Mouse (Mus musculus) CD4-positive helper T cell, adult 2 months (primary cell): Measurements from ENCODE around the gene Aplp2.
A peak's percentile ranks its signal among the peaks of the same experiment; 100 is the strongest.
"Not testable (repeated sequence)": the region's sequence is repeated elsewhere in the genome, so short reads cannot be mapped to it uniquely, and the experiment has no call there.

Experiments used
- DNase-seq: peaks from one replicate; pipeline ENCODE4 v3.0.0-alpha.2; 2012; ENCODE audit warnings: low read depth, missing footprints, low spot score

Aplp2 gene

DNA sequence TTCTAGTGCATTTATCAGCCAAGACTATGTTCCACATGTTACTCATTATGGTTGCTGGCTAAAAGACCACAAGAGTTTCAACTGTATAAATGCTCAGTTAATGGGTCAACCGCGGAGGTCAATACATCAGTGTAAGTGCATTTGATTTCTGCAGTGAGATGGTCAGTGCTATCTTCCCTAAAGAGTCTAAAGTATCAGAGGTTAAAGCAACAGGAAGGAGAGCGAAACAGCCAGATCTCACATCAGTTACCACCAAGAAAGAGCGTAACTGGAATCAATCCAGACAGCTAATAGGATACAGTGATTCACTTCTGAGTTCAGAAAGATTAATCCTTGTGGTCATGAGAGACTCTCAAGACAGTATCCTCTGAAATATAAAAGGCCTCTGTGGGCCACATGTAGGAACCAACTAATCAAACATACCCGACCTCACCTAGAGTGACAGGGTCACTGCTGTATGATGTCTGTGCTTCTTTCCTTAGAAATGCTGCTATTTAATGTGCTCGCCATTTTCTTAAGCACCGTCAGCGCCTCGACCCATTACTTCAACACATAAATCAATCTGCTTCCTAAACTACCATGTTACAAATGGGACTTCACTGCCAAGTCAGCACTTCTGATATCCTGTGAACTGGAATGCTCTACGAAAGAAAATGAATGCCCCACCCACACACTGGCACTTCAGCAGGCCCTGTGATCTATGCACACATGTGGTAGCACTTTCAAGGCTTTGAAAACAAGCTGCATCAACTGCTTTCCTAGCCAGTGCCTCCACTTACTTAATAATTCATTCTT, 30.1 kb downstream of the Aplp2 start:
- DNase-seq, result no peak

GRCm38 (mm10) chr9:31177692-31178091, 33.9 kb downstream of the Aplp2 start:
- DNase-seq, result no peak

DNA sequence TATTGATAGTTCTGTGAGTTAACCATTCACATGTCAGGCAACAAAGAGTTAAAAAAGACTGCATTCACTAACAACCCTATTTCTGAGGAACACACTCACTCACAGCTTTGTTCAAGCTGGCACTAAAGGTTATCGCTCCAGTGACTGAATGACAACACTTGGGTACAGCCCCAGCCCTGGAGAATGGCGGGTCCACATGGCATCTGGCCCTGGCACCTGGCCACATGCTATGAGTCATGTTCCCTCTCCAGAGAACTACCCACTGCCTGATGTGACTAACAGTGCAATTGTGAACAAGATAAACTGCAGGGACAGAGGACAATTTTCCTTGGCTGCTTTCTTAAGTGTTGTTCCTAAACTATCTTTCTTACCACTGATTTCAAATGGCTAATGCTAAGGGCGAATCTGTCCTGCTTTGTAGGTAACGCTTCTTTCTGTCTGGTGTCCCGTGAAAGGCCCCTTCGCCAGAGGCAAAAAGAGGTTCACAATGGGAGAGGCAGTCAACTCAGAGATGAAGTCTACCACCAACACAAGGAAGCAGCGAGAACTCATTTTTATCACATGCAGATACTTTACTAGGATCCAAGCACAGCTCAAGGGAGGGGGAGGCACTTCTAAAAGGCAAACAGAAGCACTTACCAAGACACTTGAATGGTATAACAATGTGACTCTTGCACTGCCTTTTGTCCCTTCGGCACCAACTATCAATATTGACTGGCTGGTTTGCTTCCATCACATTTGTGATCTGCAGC, 35.1 kb downstream of the Aplp2 start:
- DNase-seq, result no peak

DNA sequence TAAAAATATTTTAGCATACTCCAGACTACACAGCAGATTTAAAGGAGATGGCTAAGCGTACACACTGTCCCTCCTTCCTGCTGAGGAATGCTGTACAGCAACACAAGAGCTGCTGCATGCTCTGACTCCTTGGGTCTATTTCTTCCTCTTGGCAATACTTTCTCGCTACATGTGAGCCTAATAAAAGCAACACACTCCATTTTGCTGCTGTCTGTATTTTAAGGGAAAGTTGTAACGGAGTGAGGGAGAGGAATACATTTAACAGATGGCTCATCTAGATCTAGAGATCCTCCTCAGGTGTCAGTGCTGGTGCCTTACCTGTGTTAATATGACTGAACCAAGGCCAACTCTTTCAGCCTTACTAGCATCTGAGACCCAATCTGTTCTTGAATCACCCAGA, 35.6 kb downstream of the Aplp2 start:
- DNase-seq, result no peak

GRCm38 (mm10) chr9:31175346-31175745, 36.3 kb downstream of the Aplp2 start:
- DNase-seq, result no peak

GRCm38 (mm10) chr9:31168356-31169093, 43.1 kb downstream of the Aplp2 start:
- DNase-seq, result no peak

GRCm38 (mm10) chr9:31167305-31167704, 44.3 kb downstream of the Aplp2 start:
- no peak for DNase-seq

DNA sequence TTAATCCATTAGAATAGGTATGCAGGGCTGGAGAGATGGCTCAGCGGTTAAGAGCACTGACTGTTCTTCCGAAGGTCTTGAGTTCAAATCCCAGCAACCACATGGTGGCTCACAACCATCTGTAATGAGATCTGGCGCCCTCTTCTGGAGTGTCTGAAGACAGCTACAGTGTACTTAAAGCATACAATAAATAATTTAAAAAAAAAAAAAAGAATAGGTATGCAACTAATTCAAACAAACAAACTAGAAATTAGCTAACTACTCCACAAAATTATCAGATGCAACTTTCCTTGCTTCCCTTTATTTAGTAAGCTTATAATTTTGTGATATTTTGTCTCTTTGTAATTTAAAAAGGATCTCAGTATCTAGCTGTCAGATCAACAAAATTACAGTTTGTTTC, 46.1 kb downstream of the Aplp2 start:
- DNase-seq, result not testable (repeated sequence)

DNA sequence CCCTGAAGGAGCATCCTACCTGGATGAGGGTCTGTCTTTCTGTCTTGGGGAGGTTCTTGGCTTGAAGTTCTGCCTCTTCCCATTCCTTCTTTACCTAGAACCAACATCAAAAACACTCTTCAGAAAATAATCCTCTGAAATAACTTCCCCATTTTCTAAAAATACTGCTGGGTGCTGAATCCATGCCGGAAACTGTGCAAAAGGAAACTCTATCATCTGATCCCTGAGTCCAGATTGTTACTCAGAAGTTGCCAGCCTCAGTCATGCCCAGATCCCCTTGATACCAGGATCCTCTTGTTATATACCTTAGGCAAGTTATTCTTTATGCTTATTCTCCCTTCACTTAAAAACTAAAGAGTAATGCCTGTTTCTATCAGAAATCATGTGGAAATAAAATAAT, 48.3 kb downstream of the Aplp2 start:
- DNase-seq, result no peak

DNA sequence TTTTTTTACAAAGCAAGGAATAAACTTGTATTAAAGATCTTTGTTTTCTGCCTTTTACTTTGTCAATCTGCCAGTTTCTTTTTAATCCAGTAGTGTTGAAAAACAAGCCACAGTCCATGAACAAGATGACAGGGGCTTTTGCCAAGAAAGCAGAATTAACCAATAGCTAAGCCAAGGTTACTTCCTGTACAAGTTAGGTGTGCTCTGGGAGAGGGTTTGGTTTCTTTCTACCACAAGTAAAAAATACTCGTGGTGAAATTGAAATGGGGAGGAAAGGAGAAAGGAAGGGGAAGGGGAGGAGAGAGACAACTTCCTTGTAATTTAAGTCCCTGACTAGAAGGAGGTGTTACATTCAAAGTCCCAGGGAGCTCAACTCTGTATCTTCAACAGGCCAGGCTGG, 48.7 kb downstream of the Aplp2 start:
- DNase-seq, result no peak

GRCm38 (mm10) chr9:31159910-31160309, 51.7 kb downstream of the Aplp2 start:
- DNase-seq, result no peak

DNA sequence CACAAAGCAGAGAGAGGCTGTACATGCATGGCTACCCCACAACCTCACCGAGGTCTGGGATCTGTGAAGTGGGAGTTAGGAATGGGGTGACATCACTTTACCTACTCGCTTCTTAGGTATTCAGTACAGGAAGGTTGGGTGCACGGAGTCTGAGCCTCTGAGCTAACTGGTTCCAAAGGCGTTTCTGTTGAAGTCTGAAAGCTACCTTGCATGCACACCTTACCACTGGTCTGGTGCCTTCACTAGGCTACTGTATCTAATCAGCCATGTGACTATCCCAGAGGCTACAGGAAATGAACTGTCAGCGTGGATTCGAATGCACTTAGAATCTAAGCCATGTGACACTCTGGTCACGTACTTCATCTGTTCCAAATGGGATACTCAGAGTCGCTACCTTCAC, 55.0 kb downstream of the Aplp2 start:
- no peak for DNase-seq

DNA sequence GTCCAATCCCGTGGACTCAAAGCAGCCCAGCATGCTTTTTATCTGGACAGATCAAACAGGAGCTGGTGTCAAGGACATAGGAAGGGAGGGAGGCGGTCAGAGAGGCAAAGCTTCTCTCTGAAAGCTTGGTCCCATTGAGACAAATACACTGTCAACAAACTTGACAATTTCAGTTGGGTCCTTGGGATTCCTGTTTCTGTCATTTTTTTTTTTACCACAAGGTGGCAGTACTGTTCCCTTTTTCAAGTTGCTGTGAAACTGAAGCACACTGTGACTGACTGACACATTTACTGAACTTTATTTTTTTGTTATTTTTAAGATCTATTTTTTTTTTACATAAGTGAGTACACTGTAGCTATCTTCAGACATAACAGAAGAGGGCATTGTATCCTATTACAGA, 60.6 kb downstream of the Aplp2 start:
- DNase-seq, result peak; percentile 60

DNA sequence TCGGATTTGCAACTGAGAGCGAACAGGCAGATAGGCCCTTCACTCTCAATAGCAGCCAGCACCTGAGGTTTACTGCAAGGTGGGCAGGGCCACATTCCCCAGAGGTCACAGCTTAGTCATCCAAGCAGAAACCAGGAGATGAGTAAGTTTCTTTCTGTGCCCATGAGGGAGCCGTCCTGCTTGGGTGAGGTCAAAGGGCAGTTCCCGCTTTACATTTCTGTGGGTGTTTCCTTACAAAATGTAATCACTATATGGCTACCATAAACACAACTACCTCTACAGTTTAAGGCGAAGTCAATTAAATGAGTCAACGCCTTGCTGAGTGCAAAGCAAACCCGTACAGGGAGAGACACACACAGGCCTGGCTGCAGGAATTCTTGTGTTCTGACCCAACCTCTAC, 63.5 kb downstream of the Aplp2 start:
- DNase-seq, result no peak

- no peak for DNase-seq
These were observed 66.2 kb downstream of the Aplp2 start for GRCm38 (mm10) chr9:31145272-31145925.

DNA sequence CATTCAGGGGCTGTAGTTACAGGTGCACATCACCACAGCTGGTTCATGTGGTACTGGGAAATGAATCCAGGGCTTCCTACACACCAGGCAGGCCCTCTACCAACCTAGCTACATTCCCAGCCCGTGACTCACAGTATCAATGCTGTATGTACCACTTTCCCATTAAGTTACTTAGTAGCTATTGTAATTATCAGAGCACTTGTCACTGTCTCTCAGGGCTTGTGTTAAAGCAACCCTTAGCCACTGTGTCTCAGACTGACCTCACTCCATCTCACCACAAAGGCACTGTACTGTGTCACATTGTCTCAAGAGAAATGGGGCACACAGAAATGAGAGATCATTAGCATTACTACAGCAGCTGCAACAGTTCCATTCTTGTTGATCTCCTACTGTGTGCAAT, 68.7 kb downstream of the Aplp2 start:
- DNase-seq, result no peak

GRCm38 (mm10) chr9:31133131-31133530, 78.5 kb downstream of the Aplp2 start:
- DNase-seq, result no peak

GRCm38 (mm10) chr9:31131205-31131968, 80.2 kb downstream of the Aplp2 start, which contains the start of gene St14:
Gene St14 (minus strand): TSS chr9:31131853.
- peak; percentile 68 for DNase-seq

- peak; percentile 34 for DNase-seq
These were observed 81.0 kb downstream of the Aplp2 start for GRCm38 (mm10) chr9:31130357-31131204.

- peak; percentile 66 for DNase-seq
These were observed 81.7 kb downstream of the Aplp2 start for GRCm38 (mm10) chr9:31129956-31130355.
